Mouse (Mus musculus) erythroblast, adult 5-6 weeks (primary cell): Measurements from ENCODE around the gene Naa60. TPM values are rescaled to one million over a fixed set of nuclear protein-coding genes. Genes with fewer than 3 reads are reported as not detected.

ENCODE experiments used
- total RNA-seq, 2 experiments: library from RNA; stranded (forward) in 1 of 2; stranded (reverse) in 1 of 2; fragments of 150-400 nt in 1 of 2; fragments of 200-764, 138-1000 nt in 1 of 2; gene quantifications; 2 replicates each; pipeline versions ENCODE4 v1.2.3 to v1.2.4; 2015 to 2017; ENCODE audit warnings: low replicate concordance in 2 of 2

Gene Naa60
- total RNA-seq, 2 experiments from 2014 or later = 22.7 to 33.8 TPM

Other genes starting within 250 kb of the Naa60 start
- 1.9 and 4.2 TPM in 2 replicates for gene Mefv, start 154.3 kb upstream of the Naa60 start, total RNA-seq (2015; ENCODE audit: low replicate concordance)
- 8.4 and 12.0 TPM in 2 replicates for gene Mefv, start 154.3 kb upstream of the Naa60 start, total RNA-seq (2017; ENCODE audit: low replicate concordance)
- gene Zfp263, start 128.3 kb upstream of the Naa60 start, total RNA-seq (2015; ENCODE audit: low replicate concordance) = 5.4 and 7.5 TPM in 2 replicates
- gene Zfp263, start 128.3 kb upstream of the Naa60 start, total RNA-seq (2017; ENCODE audit: low replicate concordance) = 5.6 and 6.5 TPM in 2 replicates
- not detected in 2 replicates for gene Olfr15, start 41.5 kb upstream of the Naa60 start, total RNA-seq (2015; ENCODE audit: low replicate concordance)
- gene Olfr15, start 41.5 kb upstream of the Naa60 start, total RNA-seq (2017; ENCODE audit: low replicate concordance) = 0.43 TPM in 1 of 2 replicates, not detected in the other
- gene Zfp174, start 25.1 kb upstream of the Naa60 start, total RNA-seq (2015; ENCODE audit: low replicate concordance) = 0.21 TPM in 1 of 2 replicates, not detected in the other
- 0.28 TPM in 1 of 2 replicates, not detected in the other for gene Zfp174, start 25.1 kb upstream of the Naa60 start, total RNA-seq (2017; ENCODE audit: low replicate concordance)
- 2.7 and 9.8 TPM in 2 replicates for gene Zfp597, start 12.2 kb downstream of the Naa60 start, total RNA-seq (2015; ENCODE audit: low replicate concordance)
- gene Zfp597, start 12.2 kb downstream of the Naa60 start, total RNA-seq (2017; ENCODE audit: low replicate concordance) = 3.7 and 4.0 TPM in 2 replicates
- not detected in 2 replicates for gene Gm20695, start 12.3 kb downstream of the Naa60 start, total RNA-seq (2015; ENCODE audit: low replicate concordance)
- gene Gm20695, start 12.3 kb downstream of the Naa60 start, total RNA-seq (2017; ENCODE audit: low replicate concordance) = 0.68 TPM in 1 of 2 replicates, not detected in the other
- gene 1700037C18Rik, start 36.3 kb downstream of the Naa60 start, total RNA-seq (2015; ENCODE audit: low replicate concordance) = not detected in 2 replicates
- gene 1700037C18Rik, start 36.3 kb downstream of the Naa60 start, total RNA-seq (2017; ENCODE audit: low replicate concordance) = not detected in 2 replicates
- gene Cluap1, start 36.4 kb downstream of the Naa60 start, total RNA-seq (2015; ENCODE audit: low replicate concordance) = 4.4 and 4.8 TPM in 2 replicates
- gene Cluap1, start 36.4 kb downstream of the Naa60 start, total RNA-seq (2017; ENCODE audit: low replicate concordance) = 3.6 and 7.0 TPM in 2 replicates
- gene Nlrc3, start 104.3 kb downstream of the Naa60 start, total RNA-seq (2015; ENCODE audit: low replicate concordance) = 0.42 TPM in 1 of 2 replicates, not detected in the other
- gene Nlrc3, start 104.3 kb downstream of the Naa60 start, total RNA-seq (2017; ENCODE audit: low replicate concordance) = 0.56 TPM in 1 of 2 replicates, not detected in the other
- 16.7 and 28.2 TPM in 2 replicates for gene Slx4, start 131.4 kb downstream of the Naa60 start, total RNA-seq (2015; ENCODE audit: low replicate concordance)
- 14.1 and 17.3 TPM in 2 replicates for gene Slx4, start 131.4 kb downstream of the Naa60 start, total RNA-seq (2017; ENCODE audit: low replicate concordance)
- not detected in 2 replicates for gene Dnase1, start 164.6 kb downstream of the Naa60 start, total RNA-seq (2015; ENCODE audit: low replicate concordance)
- not detected in 2 replicates for gene Dnase1, start 164.6 kb downstream of the Naa60 start, total RNA-seq (2017; ENCODE audit: low replicate concordance)
- gene Trap1, start 205.5 kb downstream of the Naa60 start, total RNA-seq (2015; ENCODE audit: low replicate concordance) = 14.6 and 15.0 TPM in 2 replicates
- 13.5 and 17.7 TPM in 2 replicates for gene Trap1, start 205.5 kb downstream of the Naa60 start, total RNA-seq (2017; ENCODE audit: low replicate concordance)